Mouse (Mus musculus) left cerebral cortex, adult 2 months (tissue): Measurements from ENCODE around the gene Hipk4. TPM values are rescaled to one million over a fixed set of nuclear protein-coding genes. Genes with fewer than 3 reads are reported as not detected.

Experiments used
- DNase-seq, 2 experiments: peaks; one replicate each; pipeline ENCODE4 v3.0.0; 2021 to 2022; ENCODE audit warnings: low spot score in 2 of 2, mixed read lengths in 1 of 2; ENCODE audit errors: extremely low spot score in 1 of 2
- H3K27ac ChIP-seq: fragments of 200-600 bp; 2 replicates; pipeline ENCODE4 v1.8.1; 2022
- H3K4me3 ChIP-seq: fragments of 200-600 bp; 2 replicates; pipeline ENCODE4 v1.8.1; 2022
- CTCF ChIP-seq: fragments of 200-600 bp; IDR thresholded peaks from 2 replicates; pipeline ENCODE4 v1.8.1; 2022; ENCODE audit warnings: antibody characterized with exemption, mild to moderate bottlenecking, moderate library complexity
- intact Hi-C: fragments of 180-260 bp; cut with DNase I; formaldehyde crosslinking; loops from one replicate; pipeline ENCODE4 v1.15.1; 2025
- total RNA-seq, 2 experiments: library from RNA; stranded (reverse); gene quantifications; 2 replicates each; pipeline ENCODE4 v1.2.3; 2021

The Hipk4 gene
- total RNA-seq, 2 experiments from 2014 or later, result 0.16 TPM; not detected in 1

- intact Hi-C loops, result loop anchor here (5.0 kb wide), 2 partner anchors 52 to 192 kb away; partner anchors contain the start of gene Ltbp4
These were observed 6.0 kb downstream of the Hipk4 start for GRCm38 (mm10) chr7:27529070-27529469.

GRCm38 (mm10) chr7:27530937-27531336 is 7.9 kb downstream of the Hipk4 start:
- Histone ChIP-seq H3K4me3 (no peak overlapping the region), H3K27ac (no peak overlapping the region)
- no peak; the same call in none of the 2 replicates for TF ChIP-seq CTCF
- intact Hi-C loops, result no loop called here
- DNase-seq, result no peak

More at GRCm38 (mm10) chr7:27529070-27529469, 6.0 kb downstream of the Hipk4 start:
- DNase-seq, result no peak
- H3K4me3 ChIP-seq, result no peak overlapping the region
- peak overlapping the region; percentile 17; the same call in 1 of the 2 replicates for H3K27ac ChIP-seq
- TF ChIP-seq CTCF, result peak; percentile 17; the same call in 1 of the 2 replicates

- TF ChIP-seq CTCF, result no peak
- no peak for DNase-seq
- Histone ChIP-seq H3K27ac (peak overlapping the region; percentile 64), H3K4me3 (no peak overlapping the region)
- intact Hi-C loops, result no loop called here
These were observed 8.6 kb downstream of the Hipk4 start for GRCm38 (mm10) chr7:27531707-27532106.

- peak overlapping the region; percentile 64 for H3K27ac ChIP-seq
- intact Hi-C loops, result no loop called here
- TF ChIP-seq CTCF, result no peak
- no peak overlapping the region for H3K4me3 ChIP-seq
- DNase-seq, result no peak
These were observed 9.5 kb downstream of the Hipk4 start for GRCm38 (mm10) chr7:27532480-27533050.

GRCm38 (mm10) chr7:27535386-27535785 is 12.3 kb downstream of the Hipk4 start:
- intact Hi-C loops, result no loop called here
- Histone ChIP-seq H3K4me3 (no peak overlapping the region), H3K27ac (no peak overlapping the region)
- no peak for TF ChIP-seq CTCF
- DNase-seq, result no peak

- intact Hi-C loops, result no loop called here
- no peak overlapping the region for H3K4me3 ChIP-seq
- no peak overlapping the region for H3K27ac ChIP-seq
- DNase-seq, result no peak
- no peak for TF ChIP-seq CTCF
These were observed 13.6 kb downstream of the Hipk4 start for GRCm38 (mm10) chr7:27536618-27537017.

GRCm38 (mm10) chr7:27537998-27538397 is 14.9 kb downstream of the Hipk4 start:
- no peak overlapping the region for H3K27ac ChIP-seq
- H3K4me3 ChIP-seq, result no peak overlapping the region
- no peak for TF ChIP-seq CTCF
- intact Hi-C loops, result no loop called here
- no peak for DNase-seq

- no peak for TF ChIP-seq CTCF
- Histone ChIP-seq H3K4me3 (no peak overlapping the region), H3K27ac (no peak overlapping the region)
- no peak for DNase-seq
- intact Hi-C loops, result no loop called here
These were observed 15.7 kb downstream of the Hipk4 start for GRCm38 (mm10) chr7:27538797-27539196.

- intact Hi-C loops, result no loop called here
- TF ChIP-seq CTCF, result no peak
- no peak for DNase-seq
- Histone ChIP-seq H3K4me3 (peak overlapping the region; percentile 73), H3K27ac (peak overlapping the region; percentile 97)
These were observed 17.5 kb downstream of the Hipk4 start for GRCm38 (mm10) chr7:27540521-27540920.

GRCm38 (mm10) chr7:27540935-27541334 is 17.9 kb downstream of the Hipk4 start:
- intact Hi-C loops, result no loop called here
- no peak for TF ChIP-seq CTCF
- no peak for DNase-seq
- Histone ChIP-seq H3K27ac (peak overlapping the region; percentile 97), H3K4me3 (peak overlapping the region; percentile 73)

- peak; percentile 88 to 91 for DNase-seq
- peak overlapping the region; percentile 97 for H3K27ac ChIP-seq
- intact Hi-C loops, result no loop called here
- peak overlapping the region; percentile 73 for H3K4me3 ChIP-seq
- TF ChIP-seq CTCF, result no peak
These were observed 18.4 kb downstream of the Hipk4 start for GRCm38 (mm10) chr7:27541431-27541830.

- no peak for DNase-seq
- no peak for TF ChIP-seq CTCF
- Histone ChIP-seq H3K27ac (peak overlapping the region; percentile 97), H3K4me3 (peak overlapping the region; percentile 73)
- intact Hi-C loops, result no loop called here
These were observed 18.9 kb downstream of the Hipk4 start for GRCm38 (mm10) chr7:27541922-27542321.

- Histone ChIP-seq H3K27ac (peak overlapping the region; percentile 97), H3K4me3 (peak overlapping the region; percentile 73)
- intact Hi-C loops, result no loop called here
- DNase-seq, result peak; percentile 90 to 91
- TF ChIP-seq CTCF, result no peak
These were observed 19.4 kb downstream of the Hipk4 start for GRCm38 (mm10) chr7:27542392-27543033.
